Mouse (Mus musculus) liver, postnatal 0 days (tissue): ENCODE results near the gene Megf8. TPM values are rescaled to one million over a fixed set of nuclear protein-coding genes. Genes with fewer than 3 reads are reported as not detected.
"Not testable (repeated sequence)": the region's sequence is repeated elsewhere in the genome, so short reads cannot be mapped to it uniquely, and the experiment has no call there.

Experiments used
- ATAC-seq: fragments of 200-750 bp; cut with Nextera tagmentation; 2 replicates; pipeline ENCODE4 v1.8.0; 2017; ENCODE audit warnings: mild to moderate bottlenecking, moderate library complexity
- DNase-seq: peaks from one replicate; pipeline ENCODE4 v3.0.0-alpha.2; 2016
- H3K27ac ChIP-seq: fragments of 300-500 bp; sonication (generic); 2 replicates; pipeline ENCODE4 v1.5.1; 2014; ENCODE audit warnings: antibody characterized with exemption, moderate library complexity, mild to moderate bottlenecking, low read depth
- H3K27me3 ChIP-seq: fragments of 300-500 bp; sonication (generic); 2 replicates; pipeline ENCODE4 v1.6.1; 2014; ENCODE audit warnings: low read length, control low read depth, mixed read lengths; ENCODE audit not compliant: insufficient read depth
- H3K36me3 ChIP-seq: fragments of 300-500 bp; sonication (generic); replicated peaks from 2 replicates; pipeline ENCODE4 v1.6.1; 2014; ENCODE audit warnings: mild to moderate bottlenecking, control low read depth, low read length, moderate library complexity, mixed read lengths; ENCODE audit not compliant: insufficient read depth
- H3K4me1 ChIP-seq: fragments of 300-500 bp; sonication (generic); 2 replicates; pipeline ENCODE4 v1.6.1; 2014; ENCODE audit warnings: antibody characterized with exemption, mild to moderate bottlenecking, control low read depth; ENCODE audit not compliant: insufficient read depth
- H3K4me2 ChIP-seq: fragments of 300-500 bp; sonication (generic); 2 replicates; pipeline ENCODE4 v1.6.1; 2014; ENCODE audit warnings: low read depth, mild to moderate bottlenecking, low read length, moderate library complexity, mixed read lengths
- H3K4me3 ChIP-seq: fragments of 300-500 bp; sonication (generic); 2 replicates; pipeline ENCODE4 v1.5.1; 2014; ENCODE audit warnings: low read depth, low read length
- H3K9ac ChIP-seq: fragments of 300-500 bp; sonication (generic); replicated peaks from 2 replicates; pipeline ENCODE4 v1.6.1; 2014; ENCODE audit warnings: mild to moderate bottlenecking, moderate library complexity
- H3K9me3 ChIP-seq: fragments of 300-500 bp; sonication (generic); 2 replicates; pipeline ENCODE4 v1.6.1; 2016; ENCODE audit warnings: mild to moderate bottlenecking, control low read depth, low read length, mixed read lengths
- CTCF ChIP-seq: sonication (generic); IDR thresholded peaks from 2 replicates; pipeline ENCODE4 v1.5.1; 2016; ENCODE audit warnings: antibody characterized with exemption, low read depth
- EP300 ChIP-seq: IDR thresholded peaks from 2 replicates; pipeline ENCODE4 v1.6.1; 2016; ENCODE audit warnings: antibody characterized with exemption, low read depth, mild to moderate bottlenecking
- WGBS: fragments of 180-500 bp; shearing (Covaris S2); extraction: QIAGEN DNeasy Blood & Tissue Kit; methylation state at CpG from one replicate; pipeline ENCODE4 v1.1.7; 2014; ENCODE audit not compliant: insufficient replicate concordance; 5-methylcytosine and 5-hydroxymethylcytosine counted together
- polyA plus RNA-seq: library from polyadenylated mRNA; unstranded; fragments of >200 nt; fragmentation: Nextera tagmentation; extraction: Ambion mirVana; gene quantifications from 2 replicates; pipeline ENCODE4 v1.2.1, GENCODE M21; 2015

The Megf8 gene
- polyA plus RNA-seq, 1 experiment from 2014 or later = 0.81 TPM

DNA sequence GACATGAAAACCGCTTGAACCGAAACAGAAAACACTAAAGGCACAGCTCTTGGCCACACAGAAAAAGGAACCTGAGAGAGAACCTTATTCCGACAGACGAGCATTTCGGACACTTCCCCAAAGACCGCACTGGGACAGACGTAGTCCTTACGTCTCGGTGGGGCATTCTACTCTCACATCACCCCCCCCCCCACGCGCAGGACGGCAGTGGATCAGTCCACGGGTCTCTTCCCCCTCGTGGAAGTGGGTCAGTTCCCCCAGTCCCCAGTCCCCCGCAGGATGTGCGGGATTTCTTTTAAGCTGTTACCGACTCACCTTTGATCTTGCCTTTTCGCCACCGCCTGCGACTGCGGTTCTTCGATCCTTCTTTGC, 78.2 kb downstream of the Megf8 start:
- peak overlapping the region; percentile 79 for H3K27ac ChIP-seq
- WGBS = 1% methylated on average over 22 of the region's 22 CpGs
- DNase-seq (no peak), ATAC-seq (peak; percentile 12)
- H3K4me1 ChIP-seq = peaks cover 41% of the 10 kb centered on the region
- H3K36me3 ChIP-seq = no peaks in the 10 kb centered on the region
- H3K9me3 ChIP-seq = no peaks in the 10 kb centered on the region
- no peaks in the 10 kb centered on the region for H3K27me3 ChIP-seq
- peak overlapping the region; percentile 72 for H3K9ac ChIP-seq
- TF ChIP-seq EP300 (no peak), CTCF (no peak)
- H3K4me3 ChIP-seq = peak overlapping the region; percentile 63
- H3K4me2 ChIP-seq = peak overlapping the region; percentile 83

GRCm38 (mm10) chr7:25395558-25396521, 78.9 kb downstream of the Megf8 start:
- Histone ChIP-seq H3K9me3 (no peaks in the 10 kb centered on the region), H3K36me3 (no peaks in the 10 kb centered on the region), H3K4me2 (peak overlapping the region; percentile 83), H3K4me3 (peak overlapping the region; percentile 63), H3K27me3 (no peaks in the 10 kb centered on the region), H3K4me1 (peaks cover 34% of the 10 kb centered on the region), H3K27ac (peak overlapping the region; percentile 79), H3K9ac (peak overlapping the region; percentile 72)
- DNase-seq (peak; percentile 95), ATAC-seq (peak; percentile 97)
- TF ChIP-seq CTCF (no peak), EP300 (peak; percentile 46; the same call in 1 of the 2 replicates)
- WGBS = 5% methylated on average over 52 of the region's 52 CpGs

DNA sequence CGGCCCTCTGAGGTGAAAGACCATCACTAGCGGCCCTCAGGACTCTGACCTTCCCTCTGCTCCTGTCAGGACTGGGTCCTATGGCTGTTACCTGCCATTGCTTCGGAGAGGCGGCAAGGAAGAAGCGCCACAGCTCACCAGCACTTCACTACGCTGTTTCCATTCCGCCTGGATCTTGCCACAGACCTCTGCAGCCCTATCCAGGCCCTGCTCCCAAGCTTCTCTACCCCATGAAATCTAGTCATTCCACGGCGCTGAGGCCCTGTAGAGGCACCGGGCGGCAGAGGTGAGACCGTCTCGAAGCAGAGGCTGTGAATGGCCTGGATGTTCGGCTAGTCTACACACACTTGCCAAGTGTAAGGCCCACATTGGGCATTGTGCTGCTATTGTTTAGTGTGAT, 79.7 kb downstream of the Megf8 start:
- WGBS = 96% methylated on average over 14 of the region's 14 CpGs
- Histone ChIP-seq H3K4me2 (no peak overlapping the region), H3K36me3 (no peaks in the 10 kb centered on the region), H3K27me3 (no peaks in the 10 kb centered on the region), H3K9ac (no peak overlapping the region), H3K4me1 (peaks cover 27% of the 10 kb centered on the region), H3K4me3 (no peak overlapping the region), H3K27ac (no peak overlapping the region), H3K9me3 (no peaks in the 10 kb centered on the region)
- ATAC-seq (no peak), DNase-seq (no peak)
- TF ChIP-seq EP300 (no peak), CTCF (no peak)

DNA sequence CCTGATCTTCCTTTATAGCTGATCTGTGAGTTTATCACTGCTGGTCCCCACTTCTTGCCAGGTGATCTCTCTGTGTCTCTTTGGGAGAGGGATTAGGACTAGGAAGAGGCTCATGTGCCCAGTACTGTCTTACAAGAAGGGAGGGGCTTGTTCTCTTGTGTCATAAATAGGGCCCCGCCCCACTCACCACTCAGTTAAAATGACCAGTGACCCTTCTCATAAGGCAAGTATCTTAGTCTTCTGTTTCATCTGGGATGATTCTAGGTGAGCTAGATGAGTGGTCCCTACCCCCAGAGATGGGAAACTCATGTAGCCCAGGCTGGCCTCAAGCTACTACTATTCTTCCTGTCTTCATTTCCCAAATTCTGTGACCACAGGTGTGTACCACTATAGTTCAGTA, 81.6 kb downstream of the Megf8 start, which contains the start of gene Lipe:
Gene Lipe (minus strand): TSS at position 101 of the 400 bp plus-strand sequence.
- WGBS = 90% methylated on average over 1 of the region's 1 CpGs
- no peak for DNase-seq
- H3K4me2 ChIP-seq = no peak within 1 kb of the TSS
- H3K9ac ChIP-seq = no peak within 1 kb of the TSS
- H3K27ac ChIP-seq = no peak within 1 kb of the TSS
- H3K4me3 ChIP-seq = no peak within 1 kb of the TSS
- no peak for TF ChIP-seq EP300
- TF ChIP-seq CTCF = no peak
- H3K9me3 ChIP-seq = no peaks in the 10 kb centered on the region
- H3K36me3 ChIP-seq = no peaks in the 10 kb centered on the region
- ATAC-seq = no peak
- H3K4me1 ChIP-seq = peaks cover 26% of the 10 kb centered on the region
- no peaks in the 10 kb centered on the region for H3K27me3 ChIP-seq

GRCm38 (mm10) chr7:25399028-25399427, 82.1 kb downstream of the Megf8 start:
- not testable (repeated sequence) for ATAC-seq, DNase-seq, H3K9ac ChIP-seq, H3K27me3 ChIP-seq, H3K4me2 ChIP-seq, H3K9me3 ChIP-seq, H3K27ac ChIP-seq, H3K36me3 ChIP-seq, H3K4me3 ChIP-seq
- peaks cover 21% of the 10 kb centered on the region for H3K4me1 ChIP-seq

DNA sequence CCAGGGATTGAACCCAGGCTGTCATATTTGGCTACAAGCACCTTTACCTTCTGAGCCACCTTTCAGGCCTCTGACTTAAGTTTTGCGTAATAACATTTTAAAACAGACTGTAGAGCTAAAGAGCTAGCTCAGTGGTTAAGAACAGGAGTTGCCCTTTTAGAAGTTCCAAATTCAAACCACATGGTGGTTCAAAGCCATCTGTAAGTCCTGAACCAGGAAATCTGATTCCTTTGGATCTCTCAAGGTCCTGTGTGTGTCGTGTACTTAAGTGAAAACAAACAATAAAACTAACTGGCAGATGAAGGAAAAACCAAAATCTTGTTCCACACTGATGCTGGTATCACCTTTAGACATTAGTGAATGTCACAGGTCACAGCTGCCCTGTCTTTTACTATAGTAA, 84.6 kb downstream of the Megf8 start:
- 69% methylated on average over 2 of the region's 2 CpGs for WGBS
- no peak for TF ChIP-seq EP300
- no peak for TF ChIP-seq CTCF
- no peaks in the 10 kb centered on the region for H3K36me3 ChIP-seq
- ATAC-seq (no peak), DNase-seq (no peak)
- H3K4me2 ChIP-seq = no peak overlapping the region
- H3K4me3 ChIP-seq = no peak overlapping the region
- H3K9me3 ChIP-seq = no peaks in the 10 kb centered on the region
- no peak overlapping the region for H3K9ac ChIP-seq
- peaks cover 6% of the 10 kb centered on the region for H3K4me1 ChIP-seq
- H3K27me3 ChIP-seq = no peaks in the 10 kb centered on the region
- no peak overlapping the region for H3K27ac ChIP-seq
